Mouse (Mus musculus) CD4-positive, CD25-positive, alpha-beta regulatory T cell, adult 4 months (primary cell): ENCODE results near the gene Tbck. TPM values are rescaled to one million over a fixed set of nuclear protein-coding genes. Genes with fewer than 3 reads are reported as not detected.

Experiments used
- ATAC-seq: one replicate; pipeline ENCODE4 v1.8.0; 2017
- polyA plus RNA-seq, 2 experiments: library from polyadenylated mRNA; unstranded; fragments of 100-300 nt; shearing (Covaris generic); gene quantifications; one replicate each; pipeline ENCODE4 v1.2.1; 2017

Tbck gene
- polyA plus RNA-seq, 2 experiments from 2014 or later, result 37.0 to 44.4 TPM

- ATAC-seq, result no peak
These were observed 82.2 kb downstream of the Tbck start for GRCm38 (mm10) chr3:132766033-132766726.

- no peak for ATAC-seq
These were observed 88.1 kb downstream of the Tbck start for GRCm38 (mm10) chr3:132772054-132772453.

GRCm38 (mm10) chr3:132776686-132777085 lies 92.7 kb downstream of the Tbck start:
- no peak for ATAC-seq

GRCm38 (mm10) chr3:132781103-132781502 lies 97.2 kb downstream of the Tbck start:
- no peak for ATAC-seq

- no peak for ATAC-seq
These were observed 99.1 kb downstream of the Tbck start for GRCm38 (mm10) chr3:132783087-132783486.

- no peak for ATAC-seq
These were observed 100.8 kb downstream of the Tbck start for GRCm38 (mm10) chr3:132784732-132785131.

GRCm38 (mm10) chr3:132786690-132787089 lies 102.7 kb downstream of the Tbck start:
- ATAC-seq, result no peak

GRCm38 (mm10) chr3:132787775-132788174 lies 103.8 kb downstream of the Tbck start:
- ATAC-seq, result no peak

GRCm38 (mm10) chr3:132791140-132791539 lies 107.2 kb downstream of the Tbck start:
- peak; percentile 95 for ATAC-seq

- ATAC-seq, result no peak
These were observed 116.3 kb downstream of the Tbck start for GRCm38 (mm10) chr3:132800196-132800595.

GRCm38 (mm10) chr3:132801910-132802309 lies 118.0 kb downstream of the Tbck start:
- no peak for ATAC-seq

- no peak for ATAC-seq
These were observed 124.1 kb downstream of the Tbck start for GRCm38 (mm10) chr3:132807888-132808579.

- ATAC-seq, result no peak
These were observed 125.0 kb downstream of the Tbck start for GRCm38 (mm10) chr3:132808951-132809350.

GRCm38 (mm10) chr3:132811791-132812190 lies 127.8 kb downstream of the Tbck start:
- no peak for ATAC-seq

- ATAC-seq, result no peak
These were observed 128.4 kb downstream of the Tbck start for GRCm38 (mm10) chr3:132812356-132812755.

GRCm38 (mm10) chr3:132813147-132813546 lies 129.2 kb downstream of the Tbck start:
- no peak for ATAC-seq

- ATAC-seq, result no peak
These were observed 130.0 kb downstream of the Tbck start for GRCm38 (mm10) chr3:132813706-132814497.

- ATAC-seq, result no peak
These were observed 131.0 kb downstream of the Tbck start for GRCm38 (mm10) chr3:132814791-132815496.

- ATAC-seq, result no peak
These were observed 131.8 kb downstream of the Tbck start for GRCm38 (mm10) chr3:132815497-132816326.

- ATAC-seq, result no peak
These were observed 135.5 kb downstream of the Tbck start for GRCm38 (mm10) chr3:132819408-132819807.

- no peak for ATAC-seq
These were observed 147.4 kb downstream of the Tbck start for GRCm38 (mm10) chr3:132831179-132831873.
